Mouse (Mus musculus) liver, embryonic 12.5 days (tissue): ENCODE measurements around the gene Mcrip1. TPM values are rescaled to one million over a fixed set of nuclear protein-coding genes. Genes with fewer than 3 reads are reported as not detected.

ENCODE experiments used
- ATAC-seq: fragments of 200-750 bp; cut with Nextera tagmentation; 2 replicates; pipeline ENCODE4 v1.8.0; 2017; ENCODE audit warnings: moderate number of reproducible peaks, mild to moderate bottlenecking, moderate library complexity
- H3K27ac ChIP-seq: fragments of 300-500 bp; sonication (generic); 2 replicates; pipeline ENCODE4 v1.5.1; 2016; ENCODE audit warnings: mild to moderate bottlenecking
- H3K27me3 ChIP-seq: fragments of 300-500 bp; sonication (generic); replicated peaks from 2 replicates; pipeline ENCODE4 v1.6.1; 2016; ENCODE audit warnings: mild to moderate bottlenecking, moderate library complexity
- H3K36me3 ChIP-seq: fragments of 300-500 bp; sonication (generic); 2 replicates; pipeline ENCODE4 v1.6.1; 2016; ENCODE audit warnings: mild to moderate bottlenecking, moderate library complexity
- H3K4me1 ChIP-seq: fragments of 300-500 bp; sonication (generic); 2 replicates; pipeline ENCODE4 v1.6.1; 2016
- H3K4me2 ChIP-seq: fragments of 300-500 bp; sonication (generic); 2 replicates; pipeline ENCODE4 v1.6.1; 2016; ENCODE audit warnings: mild to moderate bottlenecking, moderate library complexity
- H3K4me3 ChIP-seq: fragments of 300-500 bp; sonication (generic); 2 replicates; pipeline ENCODE4 v1.5.1; 2016; ENCODE audit warnings: mild to moderate bottlenecking, moderate library complexity
- H3K9ac ChIP-seq: fragments of 300-500 bp; sonication (generic); 2 replicates; pipeline ENCODE4 v1.6.1; 2016; ENCODE audit warnings: mild to moderate bottlenecking, moderate library complexity
- H3K9me3 ChIP-seq: fragments of 300-500 bp; sonication (generic); replicated peaks from 2 replicates; pipeline ENCODE4 v1.6.1; 2016; ENCODE audit warnings: mild to moderate bottlenecking, moderate library complexity
- WGBS: fragments of 180-500 bp; shearing (Covaris S2); methylation state at CpG from one replicate; pipeline ENCODE4 v1.1.7; 2016; ENCODE audit not compliant: insufficient replicate concordance; 5-methylcytosine and 5-hydroxymethylcytosine counted together
- polyA plus RNA-seq: library from polyadenylated mRNA; unstranded; fragments of >200 nt; fragmentation: Nextera tagmentation; extraction: Ambion mirVana; gene quantifications from 2 replicates; pipeline ENCODE4 v1.2.1, GENCODE M21; 2016

Gene Mcrip1
- polyA plus RNA-seq, 1 experiment from 2014 or later, result 61.8 TPM

DNA sequence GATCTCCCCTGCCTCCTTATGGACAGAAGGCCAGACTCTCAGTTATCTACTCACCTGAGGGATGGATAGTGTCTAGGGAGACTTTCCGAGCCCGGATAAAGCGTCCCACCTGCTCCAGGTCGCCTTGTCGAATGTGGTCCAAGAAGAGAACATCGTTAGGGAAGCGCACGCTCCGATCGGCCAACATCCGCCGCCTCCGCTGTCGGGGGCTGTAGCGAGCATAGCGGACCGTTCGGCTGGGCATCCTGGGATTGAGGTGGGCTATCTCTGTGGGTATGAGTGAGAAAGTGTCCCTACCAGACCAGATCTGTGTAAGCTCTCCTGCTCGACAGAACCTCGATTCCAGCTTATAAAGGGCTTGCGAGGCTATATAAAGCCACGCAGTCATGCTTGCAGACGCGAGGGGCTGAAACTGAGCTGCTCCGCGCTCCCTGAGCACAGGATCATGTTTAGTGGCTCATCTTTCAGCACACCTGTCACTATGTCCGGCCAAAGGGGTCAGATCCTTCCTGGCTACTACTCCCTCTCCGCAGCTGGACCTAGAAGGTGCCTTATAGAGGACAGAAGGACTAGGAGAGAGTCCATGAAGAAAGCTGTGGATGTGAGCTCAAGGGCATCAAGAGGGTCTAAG is 1.4 kb upstream of the Mcrip1 start, which contains the start of gene Ppp1r27:
Ppp1r27 (minus strand) TSS at position 323 of the 631 bp plus-strand sequence.
- Histone ChIP-seq H3K9me3 (no peaks in the 10 kb centered on the region), H3K27me3 (no peaks in the 10 kb centered on the region), H3K36me3 (no peaks in the 10 kb centered on the region), H3K4me3 (peak within 1 kb of the TSS; percentile 79), H3K27ac (peak within 1 kb of the TSS; percentile 94), H3K4me2 (peak within 1 kb of the TSS; percentile 91), H3K4me1 (peaks cover 38% of the 10 kb centered on the region), H3K9ac (peak within 1 kb of the TSS; percentile 94)
- 89% methylated on average over 28 of the region's 28 CpGs for WGBS
- no peak for ATAC-seq

- Histone ChIP-seq H3K9me3 (no peaks in the 10 kb centered on the region), H3K27ac (peak overlapping the region; percentile 94), H3K4me1 (peaks cover 41% of the 10 kb centered on the region), H3K4me3 (peak overlapping the region; percentile 79), H3K9ac (peak overlapping the region; percentile 94), H3K36me3 (no peaks in the 10 kb centered on the region), H3K27me3 (no peaks in the 10 kb centered on the region), H3K4me2 (peak overlapping the region; percentile 91)
- no peak for ATAC-seq
- WGBS, result 66% methylated on average over 11 of the region's 11 CpGs
These were observed 671 bp upstream of the Mcrip1 start for GRCm38 (mm10) chr11:120549986-120550809.

DNA sequence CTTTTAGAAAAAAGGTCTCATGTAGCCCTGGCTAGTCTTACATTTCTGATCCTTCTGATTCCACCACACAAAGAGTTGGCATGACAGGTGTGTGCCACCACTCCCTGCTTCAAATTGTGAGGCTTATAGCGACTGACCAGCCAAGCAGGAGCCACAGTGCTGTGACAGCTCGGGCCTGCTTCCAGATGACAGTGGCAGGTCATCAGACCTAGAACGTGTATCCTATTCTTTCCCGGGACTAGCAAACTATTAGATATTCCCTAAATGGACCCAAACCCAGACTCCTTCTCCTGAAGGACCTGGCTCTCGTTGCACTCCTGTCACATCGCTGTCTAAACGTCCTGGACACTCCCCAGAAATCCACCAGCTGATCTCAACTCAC is 750 bp downstream of the Mcrip1 start:
- WGBS, result 15% methylated on average over 7 of the region's 7 CpGs

DNA sequence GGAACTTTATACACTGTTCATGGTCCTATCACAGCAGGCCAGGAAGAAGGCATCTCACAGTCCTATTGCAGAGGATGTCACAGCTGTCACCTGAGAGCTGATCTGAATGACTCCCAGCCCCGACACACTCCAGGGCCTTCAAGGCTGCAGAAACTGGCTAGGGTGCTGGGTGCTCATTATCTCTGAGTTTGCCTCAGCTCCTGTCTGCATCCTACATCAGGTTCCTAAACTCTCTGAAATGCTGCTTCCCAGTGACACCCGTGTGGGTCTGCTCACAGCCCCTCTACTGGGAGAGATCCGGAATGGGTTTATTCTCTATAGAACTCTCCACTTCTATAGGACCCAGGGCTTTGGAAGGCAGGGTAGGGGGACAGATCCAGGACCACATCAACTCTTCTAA is 1.3 kb downstream of the Mcrip1 start:
- H3K36me3 ChIP-seq, result peaks cover 19% of the 10 kb centered on the region
- peak overlapping the region; percentile 91 for H3K4me2 ChIP-seq
- ATAC-seq, result no peak
- no peaks in the 10 kb centered on the region for H3K9me3 ChIP-seq
- H3K4me1 ChIP-seq, result peaks cover 38% of the 10 kb centered on the region
- H3K27me3 ChIP-seq, result no peaks in the 10 kb centered on the region
- 69% methylated on average over 3 of the region's 3 CpGs for WGBS
- H3K4me3 ChIP-seq, result peak overlapping the region; percentile 79
- peak overlapping the region; percentile 94 for H3K9ac ChIP-seq
- peak overlapping the region; percentile 94 for H3K27ac ChIP-seq

More for the DNA sequence above, 750 bp downstream of the Mcrip1 start:
- Histone ChIP-seq H3K9ac (peak overlapping the region; percentile 94), H3K27ac (peak overlapping the region; percentile 94), H3K4me1 (peaks cover 38% of the 10 kb centered on the region), H3K27me3 (no peaks in the 10 kb centered on the region), H3K36me3 (peaks cover 13% of the 10 kb centered on the region), H3K9me3 (no peaks in the 10 kb centered on the region), H3K4me2 (peak overlapping the region; percentile 91), H3K4me3 (peak overlapping the region; percentile 79)
- ATAC-seq, result no peak

DNA sequence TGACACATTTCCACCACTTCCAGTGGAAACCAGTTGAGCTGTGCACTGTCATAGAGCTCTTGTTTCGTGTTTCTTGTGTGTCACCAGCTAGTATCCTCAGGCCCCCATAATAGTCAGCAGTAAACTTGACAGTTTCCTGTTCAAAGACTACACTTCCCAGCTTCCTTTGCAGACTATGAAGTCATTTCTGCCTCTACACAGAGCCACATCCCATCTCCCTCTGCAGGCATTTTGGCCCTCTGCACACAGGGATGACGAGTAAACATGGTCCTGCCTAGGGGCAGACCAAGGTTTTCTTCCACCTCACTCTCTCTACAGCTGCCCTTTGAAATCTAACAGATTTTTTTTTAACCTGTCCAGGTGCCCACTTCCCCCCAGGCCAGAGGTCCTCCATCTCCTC is 2.1 kb downstream of the Mcrip1 start:
- peaks cover 38% of the 10 kb centered on the region for H3K4me1 ChIP-seq
- no peak for ATAC-seq
- H3K4me3 ChIP-seq, result no peak overlapping the region
- no peaks in the 10 kb centered on the region for H3K9me3 ChIP-seq
- peaks cover 26% of the 10 kb centered on the region for H3K36me3 ChIP-seq
- no peaks in the 10 kb centered on the region for H3K27me3 ChIP-seq
- WGBS, result 48% methylated on average over 2 of the region's 2 CpGs
- no peak overlapping the region for H3K4me2 ChIP-seq
- peak overlapping the region; percentile 94 for H3K27ac ChIP-seq
- no peak overlapping the region for H3K9ac ChIP-seq

DNA sequence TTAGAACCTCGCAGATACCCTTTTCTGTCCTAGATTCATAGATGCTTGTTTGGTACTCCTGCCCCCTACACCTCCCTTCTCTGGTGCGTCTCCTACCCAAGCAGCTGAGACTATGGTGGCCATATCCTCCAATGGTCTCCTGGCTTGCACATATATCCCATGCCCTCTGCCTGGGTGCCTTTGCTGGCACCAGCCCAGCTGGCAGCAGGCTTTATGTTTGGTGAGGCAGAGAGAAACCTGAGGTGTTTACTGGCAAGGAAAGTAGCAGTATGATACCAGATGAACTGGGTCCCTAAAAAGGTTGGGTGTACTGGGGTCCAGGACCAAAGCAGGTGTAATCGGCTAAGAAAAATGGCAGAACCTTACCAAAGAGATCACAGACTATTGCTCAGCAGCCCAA is 3.6 kb downstream of the Mcrip1 start:
- 79% methylated on average over 3 of the region's 3 CpGs for WGBS
- no peak overlapping the region for H3K4me2 ChIP-seq
- no peak overlapping the region for H3K4me3 ChIP-seq
- no peak for ATAC-seq
- H3K4me1 ChIP-seq, result peaks cover 41% of the 10 kb centered on the region
- H3K27ac ChIP-seq, result no peak overlapping the region
- no peaks in the 10 kb centered on the region for H3K27me3 ChIP-seq
- no peak overlapping the region for H3K9ac ChIP-seq
- H3K9me3 ChIP-seq, result no peaks in the 10 kb centered on the region
- peaks cover 29% of the 10 kb centered on the region for H3K36me3 ChIP-seq

DNA sequence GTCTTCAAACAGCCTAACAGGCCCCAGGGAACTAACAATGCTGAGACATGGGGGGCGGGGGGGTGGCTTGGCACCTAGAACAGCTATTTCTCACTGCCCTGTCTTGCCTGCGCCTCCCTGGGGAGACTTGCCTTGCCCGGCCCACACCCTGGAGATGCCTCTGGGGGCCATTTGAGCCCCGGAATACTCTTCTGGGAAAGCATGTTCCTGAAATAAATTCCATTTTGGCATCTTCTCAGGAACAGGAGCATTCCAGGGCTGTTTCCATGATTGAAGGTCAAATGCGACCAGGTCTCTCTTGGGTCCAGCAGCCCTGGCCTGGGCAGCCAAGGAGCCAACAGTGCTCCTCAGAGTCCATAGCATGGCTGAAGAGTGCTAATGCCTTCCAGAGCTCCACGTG is 7.2 kb downstream of the Mcrip1 start:
- Histone ChIP-seq H3K4me3 (no peak overlapping the region), H3K27me3 (peaks cover under 1% of the 10 kb centered on the region), H3K9me3 (no peaks in the 10 kb centered on the region), H3K36me3 (peaks cover 29% of the 10 kb centered on the region), H3K9ac (no peak overlapping the region), H3K27ac (no peak overlapping the region), H3K4me1 (peaks cover 32% of the 10 kb centered on the region), H3K4me2 (no peak overlapping the region)
- no peak for ATAC-seq
- WGBS, result 76% methylated on average over 6 of the region's 6 CpGs

GRCm38 (mm10) chr11:120541907-120542306 is 7.6 kb downstream of the Mcrip1 start:
- Histone ChIP-seq H3K27me3 (peaks cover 5% of the 10 kb centered on the region), H3K4me1 (peaks cover 29% of the 10 kb centered on the region), H3K9ac (no peak overlapping the region), H3K36me3 (peaks cover 29% of the 10 kb centered on the region), H3K9me3 (no peaks in the 10 kb centered on the region), H3K4me2 (no peak overlapping the region), H3K27ac (no peak overlapping the region; the same call in 1 of the 2 replicates), H3K4me3 (no peak overlapping the region)
- WGBS, result 45% methylated on average over 4 of the region's 4 CpGs
- no peak for ATAC-seq

GRCm38 (mm10) chr11:120539285-120540014 is 10.1 kb downstream of the Mcrip1 start:
- Histone ChIP-seq H3K4me2 (no peak overlapping the region), H3K27me3 (peaks cover 25% of the 10 kb centered on the region), H3K9me3 (no peaks in the 10 kb centered on the region), H3K36me3 (peaks cover 22% of the 10 kb centered on the region), H3K4me3 (no peak overlapping the region), H3K27ac (peak overlapping the region; percentile 17; the same call in 1 of the 2 replicates), H3K9ac (0 out of 2 replicates have a peak overlapping the region, but pooled peaks have one; percentile 3), H3K4me1 (peaks cover 24% of the 10 kb centered on the region)
- 45% methylated on average over 10 of the region's 10 CpGs for WGBS
- ATAC-seq, result peak; percentile 42

GRCm38 (mm10) chr11:120538955-120539284 is 10.6 kb downstream of the Mcrip1 start:
- Histone ChIP-seq H3K27ac (peak overlapping the region; percentile 17; the same call in 1 of the 2 replicates), H3K4me2 (no peak overlapping the region), H3K9ac (no peak overlapping the region), H3K4me3 (no peak overlapping the region), H3K4me1 (peaks cover 24% of the 10 kb centered on the region), H3K9me3 (no peaks in the 10 kb centered on the region), H3K27me3 (peaks cover 31% of the 10 kb centered on the region), H3K36me3 (peaks cover 17% of the 10 kb centered on the region)
- ATAC-seq, result no peak
- WGBS, result 34% methylated on average over 8 of the region's 8 CpGs

DNA sequence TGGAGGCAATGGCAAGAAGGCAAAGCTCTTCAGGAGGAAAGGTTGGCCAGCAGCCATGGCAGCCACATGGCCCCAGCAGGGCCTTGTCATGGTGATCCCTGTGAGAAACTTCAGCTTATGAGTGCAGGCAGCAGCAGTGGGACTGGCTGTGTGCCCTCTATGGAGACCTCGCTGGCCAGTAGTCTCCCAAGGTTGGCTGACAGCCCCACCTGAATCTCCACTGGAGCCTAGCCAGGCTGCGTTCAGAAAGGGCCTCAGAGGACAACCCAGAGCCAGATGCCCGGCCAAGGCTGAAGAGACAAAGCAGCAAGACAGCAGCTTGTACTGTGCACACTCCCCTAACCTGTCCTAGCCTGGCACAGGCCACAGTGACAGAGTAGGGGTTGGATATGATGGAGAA is 11.0 kb downstream of the Mcrip1 start:
- WGBS, result 61% methylated on average over 3 of the region's 3 CpGs
- ATAC-seq, result no peak
- Histone ChIP-seq H3K9me3 (no peaks in the 10 kb centered on the region), H3K27ac (peak overlapping the region; percentile 11; the same call in 1 of the 2 replicates), H3K9ac (no peak overlapping the region), H3K4me3 (no peak overlapping the region), H3K4me2 (no peak overlapping the region), H3K36me3 (peaks cover 13% of the 10 kb centered on the region), H3K27me3 (peaks cover 35% of the 10 kb centered on the region), H3K4me1 (peaks cover 24% of the 10 kb centered on the region)

GRCm38 (mm10) chr11:120535804-120536203 is 13.7 kb downstream of the Mcrip1 start:
- no peak for ATAC-seq
- 57% methylated on average over 3 of the region's 3 CpGs for WGBS
- peaks cover 62% of the 10 kb centered on the region for H3K27me3 ChIP-seq

More at GRCm38 (mm10) chr11:120535804-120536203, 13.7 kb downstream of the Mcrip1 start:
- Histone ChIP-seq H3K27ac (no peak overlapping the region), H3K9ac (no peak overlapping the region), H3K36me3 (no peaks in the 10 kb centered on the region), H3K9me3 (no peaks in the 10 kb centered on the region), H3K4me1 (peaks cover 21% of the 10 kb centered on the region), H3K4me3 (no peak overlapping the region), H3K4me2 (no peak overlapping the region)
